Mouse (Mus musculus) myocyte (in vitro differentiated cells): Measurements from ENCODE around the gene Cep83.

Experiments used
- E2F4 ChIP-seq: IDR thresholded peaks from one replicate; pipeline ENCODE4 v1.6.1; 2011; ENCODE audit warnings: mild to moderate bottlenecking, control low read depth, moderate library complexity; ENCODE audit not compliant: insufficient read depth
- MYOG ChIP-seq, 3 experiments: IDR thresholded peaks; one replicate each; pipeline ENCODE4 v1.6.1; 2011; ENCODE audit warnings: control low read depth in 2 of 3, low read depth in 2 of 3, mild to moderate bottlenecking in 2 of 3; ENCODE audit not compliant: insufficient read length in 2 of 3, control insufficient read depth in 1 of 3, insufficient read depth in 1 of 3
- USF1 ChIP-seq: IDR thresholded peaks from one replicate; pipeline ENCODE4 v1.6.1; 2011; ENCODE audit warnings: low read depth, mild to moderate bottlenecking, control low read depth, moderate library complexity

- TF ChIP-seq MYOG (IDR thresholded peaks at IDR 0.05; ENCODE audit: control insufficient read depth in 1 of 3, insufficient read depth in 1 of 3, insufficient read length in 2 of 3, low read depth in 2 of 3) (no peak), USF1 (no peak), E2F4 (no peak)
Measured at GRCm38 (mm10) chr10:94804909-94805220, 116.4 kb downstream of the Cep83 start.
